Mouse (Mus musculus) right cerebral cortex, postnatal 36 days (tissue): ENCODE data around the gene Pin1rt1.

ENCODE experiments used
- DNase-seq, 2 experiments: peaks; one replicate each; pipeline ENCODE4 v3.0.0; 2022; ENCODE audit warnings: low spot score in 2 of 2, mixed read lengths in 1 of 2

Pin1rt1 gene

GRCm38 (mm10) chr2:104716279-104716678 is at the start of gene Pin1rt1:
TSS of gene Pin1rt1 (minus strand) at chr2:104716379.
- no peak for DNase-seq

GRCm38 (mm10) chr2:104764018-104764417 is 47.8 kb upstream of the Pin1rt1 start:
- no peak for DNase-seq

- no peak for DNase-seq
These were observed 47.0 kb upstream of the Pin1rt1 start for GRCm38 (mm10) chr2:104763134-104763703.

GRCm38 (mm10) chr2:104750611-104751010 is 34.4 kb upstream of the Pin1rt1 start:
- DNase-seq = no peak

GRCm38 (mm10) chr2:104748652-104749183 is 32.5 kb upstream of the Pin1rt1 start:
- no peak for DNase-seq

GRCm38 (mm10) chr2:104746251-104746650 is 30.1 kb upstream of the Pin1rt1 start:
- DNase-seq = no peak

GRCm38 (mm10) chr2:104743971-104744370 is 27.8 kb upstream of the Pin1rt1 start:
- DNase-seq = no peak

GRCm38 (mm10) chr2:104743160-104743559 is 27.0 kb upstream of the Pin1rt1 start:
- no peak for DNase-seq

GRCm38 (mm10) chr2:104742741-104743064 is 26.5 kb upstream of the Pin1rt1 start, which contains the start of gene Depdc7:
TSS of gene Depdc7 (minus strand) at chr2:104742878.
- DNase-seq = peak; percentile 68 to 73

GRCm38 (mm10) chr2:104741896-104742740 is 25.9 kb upstream of the Pin1rt1 start:
- DNase-seq = no peak

GRCm38 (mm10) chr2:104741015-104741758 is 25.0 kb upstream of the Pin1rt1 start:
- no peak for DNase-seq

- no peak for DNase-seq
These were observed 24.2 kb upstream of the Pin1rt1 start for GRCm38 (mm10) chr2:104740248-104740949.

GRCm38 (mm10) chr2:104739691-104740090 is 23.5 kb upstream of the Pin1rt1 start:
- no peak for DNase-seq

- no peak for DNase-seq
These were observed 20.1 kb upstream of the Pin1rt1 start for GRCm38 (mm10) chr2:104736241-104736640.

GRCm38 (mm10) chr2:104732562-104733256 is 16.5 kb upstream of the Pin1rt1 start:
- no peak for DNase-seq

- no peak for DNase-seq
These were observed 15.9 kb upstream of the Pin1rt1 start for GRCm38 (mm10) chr2:104732033-104732444.

GRCm38 (mm10) chr2:104727369-104727768 is 11.2 kb upstream of the Pin1rt1 start:
- DNase-seq = no peak

- DNase-seq = no peak
These were observed 5.8 kb upstream of the Pin1rt1 start for GRCm38 (mm10) chr2:104722021-104722420.

- DNase-seq = no peak
These were observed 1.6 kb upstream of the Pin1rt1 start for GRCm38 (mm10) chr2:104717827-104718226.

- no peak for DNase-seq
These were observed 1.1 kb upstream of the Pin1rt1 start for GRCm38 (mm10) chr2:104717231-104717735.

- no peak for DNase-seq
These were observed 1.9 kb downstream of the Pin1rt1 start for GRCm38 (mm10) chr2:104714254-104714691.
